Mouse (Mus musculus): ENCODE measurements around the gene Lrrtm4. TPM values are rescaled to one million over a fixed set of nuclear protein-coding genes. Genes with fewer than 3 reads are reported as not detected.

The Lrrtm4 gene
- polyA plus RNA-seq, 1 experiment from 2014 or later: 1.3 TPM

- 85% methylated on average over 2 of the region's 2 CpGs for WGBS
- H3K4me2 ChIP-seq (ENCODE audit: low read depth, severe bottlenecking): no peak overlapping the region
- no peak for DNase-seq (ENCODE audit: low spot score)
- H3K36me3 ChIP-seq (ENCODE audit: control insufficient read depth, insufficient read depth, low read length): no peaks in the 10 kb centered on the region
- no peak for ATAC-seq (ENCODE audit: insufficient number of reproducible peaks, low FRiP score, low TSS enrichment, low read depth)
- H3K9me3 ChIP-seq (ENCODE audit: control insufficient read depth, low read length): no peaks in the 10 kb centered on the region
- H3K27ac ChIP-seq (replicated peaks; ENCODE audit: low read depth, low read length): no peak overlapping the region
- no peaks in the 10 kb centered on the region for H3K27me3 ChIP-seq (ENCODE audit: control insufficient read depth, insufficient read depth, low read length)
- no peak overlapping the region for H3K9ac ChIP-seq (ENCODE audit: low read length)
- no peaks in the 10 kb centered on the region for H3K4me1 ChIP-seq (ENCODE audit: control insufficient read depth, insufficient read depth, low read length)
- no peak overlapping the region for H3K4me3 ChIP-seq (ENCODE audit: low read depth, low read length)
These were observed 821.1 kb downstream of the Lrrtm4 start for GRCm38 (mm10) chr6:80839784-80840183.

DNA sequence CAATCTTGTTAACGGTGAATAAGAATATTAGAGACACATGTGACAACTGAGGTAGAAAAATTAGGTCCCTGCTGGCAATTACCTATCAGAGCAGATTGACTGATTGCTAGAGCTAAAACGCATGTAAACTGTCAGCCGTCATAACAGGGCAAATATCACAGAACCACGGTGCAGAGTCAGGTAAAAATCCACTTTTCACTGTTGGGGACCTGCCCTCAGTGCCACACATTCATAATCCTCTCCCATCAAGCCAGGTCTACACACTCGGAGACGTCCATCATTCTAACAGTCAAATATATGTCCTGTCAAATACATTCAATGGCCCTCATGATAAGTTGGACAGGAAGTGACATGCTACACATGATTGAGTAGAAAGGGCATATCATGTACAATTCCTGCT lies 826.6 kb downstream of the Lrrtm4 start:
- H3K27ac ChIP-seq (replicated peaks; ENCODE audit: low read depth, low read length): no peak overlapping the region
- 85% methylated on average over 6 of the region's 6 CpGs for WGBS

DNA sequence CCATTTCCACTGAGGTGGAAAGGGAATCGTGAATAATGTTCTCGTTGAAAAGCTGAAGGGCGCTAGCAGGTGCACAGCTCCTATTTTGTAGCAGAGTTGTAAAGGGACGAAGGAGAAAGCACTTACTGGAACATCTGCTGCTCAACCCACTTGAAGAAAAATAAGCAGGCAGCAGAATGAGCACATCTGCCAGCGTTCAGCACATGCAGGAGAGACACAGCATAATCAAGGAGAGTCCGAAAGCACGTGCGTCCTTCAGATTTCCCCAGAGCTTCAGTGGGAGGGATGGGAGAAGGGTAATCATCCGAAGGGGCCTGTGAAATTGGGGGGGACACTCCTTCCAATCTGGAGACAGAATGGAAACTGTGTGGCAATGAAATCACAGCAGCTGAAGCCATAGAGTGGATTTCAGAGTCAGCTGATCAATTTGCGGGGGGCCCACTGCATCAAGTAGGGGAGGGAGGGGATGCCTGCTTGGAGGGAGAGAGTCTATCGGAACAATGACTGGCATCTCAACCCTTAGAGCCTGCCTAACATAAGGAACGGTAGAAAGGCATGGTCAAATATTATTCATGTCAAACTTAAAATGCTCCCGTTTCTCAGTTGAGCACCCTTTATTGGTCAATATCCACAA lies 838.4 kb downstream of the Lrrtm4 start:
- 88% methylated on average over 13 of the region's 13 CpGs for WGBS

More for the DNA sequence above, 826.6 kb downstream of the Lrrtm4 start:
- Histone ChIP-seq H3K36me3 (ENCODE audit: control insufficient read depth, insufficient read depth, low read length) (no peaks in the 10 kb centered on the region), H3K9me3 (ENCODE audit: control insufficient read depth, low read length) (no peaks in the 10 kb centered on the region), H3K4me2 (ENCODE audit: low read depth, severe bottlenecking) (no peak overlapping the region), H3K9ac (ENCODE audit: low read length) (no peak overlapping the region), H3K27me3 (ENCODE audit: control insufficient read depth, insufficient read depth, low read length) (no peaks in the 10 kb centered on the region), H3K4me3 (ENCODE audit: low read depth, low read length) (no peak overlapping the region), H3K4me1 (ENCODE audit: control insufficient read depth, insufficient read depth, low read length) (no peaks in the 10 kb centered on the region)
- DNase-seq (ENCODE audit: low spot score): no peak
- no peak for ATAC-seq (ENCODE audit: insufficient number of reproducible peaks, low FRiP score, low TSS enrichment, low read depth)

More for the DNA sequence above, 838.4 kb downstream of the Lrrtm4 start:
- Histone ChIP-seq H3K27ac (replicated peaks; ENCODE audit: low read depth, low read length) (no peak overlapping the region), H3K36me3 (ENCODE audit: control insufficient read depth, insufficient read depth, low read length) (no peaks in the 10 kb centered on the region), H3K4me3 (ENCODE audit: low read depth, low read length) (no peak overlapping the region), H3K9ac (ENCODE audit: low read length) (no peak overlapping the region), H3K27me3 (ENCODE audit: control insufficient read depth, insufficient read depth, low read length) (no peaks in the 10 kb centered on the region), H3K9me3 (ENCODE audit: control insufficient read depth, low read length) (no peaks in the 10 kb centered on the region), H3K4me1 (ENCODE audit: control insufficient read depth, insufficient read depth, low read length) (no peaks in the 10 kb centered on the region), H3K4me2 (ENCODE audit: low read depth, severe bottlenecking) (no peak overlapping the region)
- DNase-seq (ENCODE audit: low spot score) (no peak), ATAC-seq (ENCODE audit: insufficient number of reproducible peaks, low FRiP score, low TSS enrichment, low read depth) (no peak)

Other genes starting within 250 kb of the Lrrtm4 start
- gene Gm20594, start 201.0 kb upstream of the Lrrtm4 start, polyA plus RNA-seq (2014; fragmentation: Nextera tagmentation; extraction: Ambion mirVana): not detected in 2 replicates